Comparison of ENCODE assay signal across 11 mouse cellular contexts in the genomic region with DNA sequence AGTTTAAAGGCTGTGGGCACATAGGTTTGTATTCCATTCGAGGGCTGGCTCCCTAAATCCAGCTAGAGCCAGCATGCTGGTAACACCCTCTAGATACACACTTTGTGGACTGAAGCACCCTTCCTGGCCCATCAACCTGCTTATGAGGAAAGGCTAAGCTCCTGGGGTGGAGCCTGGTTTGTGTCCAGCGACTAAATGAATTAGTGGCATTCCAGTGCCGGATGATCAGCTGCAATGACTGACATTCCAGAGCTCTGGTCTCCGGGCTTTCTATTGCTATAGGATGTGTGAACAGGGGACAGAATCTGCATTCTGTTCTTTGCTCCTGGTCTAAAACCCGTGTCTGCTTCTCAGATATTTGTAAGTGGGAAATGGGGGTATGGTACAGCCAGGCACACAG. TPM values are rescaled to one million over a fixed set of nuclear protein-coding genes. Genes with fewer than 3 reads are reported as not detected.
A peak's percentile ranks its signal among the peaks of the same experiment; 100 is the strongest.
DNase-seq lines count a peak whose midpoint lies in the region; ATAC-seq and TF ChIP-seq lines count a peak whose summit lies in the region.
"Had no signal": no experiment of that assay in that cellular context is flagged by ENCODE, and none has a peak within 500 bp of the region (broad histone marks: within the 10 kb centered on the region; RNA-seq: fewer than 3 reads in every experiment).

No protein-coding gene starts in this region.

- in situ Hi-C loops in Patski (cut with MboI; ENCODE audit: low pct_unique_long_range_greater_than_20kb): no loop called here

- H3K4me2 ChIP-seq in heart, embryonic 16.5 days (ENCODE audit: low read depth, low read length): peak overlapping the region; percentile 48
- peak overlapping the region; percentile 2 for H3K4me2 ChIP-seq in hindbrain, embryonic 14.5 days (replicated peaks)

- no peak overlapping the region for H3K27ac ChIP-seq in heart, embryonic 16.5 days (ENCODE audit: low read length)
- 0 out of 2 replicates have a peak overlapping the region, but pooled peaks have one; percentile 0 for H3K27ac ChIP-seq in hindbrain, embryonic 14.5 days
- H3K27ac ChIP-seq: gastrocnemius, adult 2 months had no signal

- POLR2A ChIA-PET in Patski (lab: Charles Lee): interaction anchor here (0.7 kb wide), 1 partner anchor 87 kb away, joined by 3 read pairs; no protein-coding TSS in a partner anchor

- H3K4me1 ChIP-seq in heart, embryonic 16.5 days (ENCODE audit: control insufficient read depth, insufficient read depth, low read length): peaks cover 9% of the 10 kb centered on the region
- H3K4me1 ChIP-seq in hindbrain, embryonic 14.5 days (replicated peaks; ENCODE audit: control insufficient read depth, insufficient read depth, low read length): peaks cover 28% of the 10 kb centered on the region

- ATAC-seq in heart, embryonic 16.5 days (replicated peaks; ENCODE audit: extremely low read depth, insufficient read depth, low FRiP score): 0 out of 2 replicates have a peak, but pooled peaks have one; percentile 55
- ATAC-seq in Patski: peak; percentile 44
- ATAC-seq in hindbrain, embryonic 14.5 days (ENCODE audit: low FRiP score): no peak
- ATAC-seq in CD4-positive, CD25-positive, alpha-beta regulatory T cell, adult 4 months: no peak
- no peak for ATAC-seq in inflammation-experienced regulatory T-cells, adult 6 months

- no peaks in the 10 kb centered on the region for H3K9me3 ChIP-seq in heart, embryonic 16.5 days (replicated peaks; ENCODE audit: control insufficient read depth, low read length)
- H3K9me3 ChIP-seq in hindbrain, embryonic 14.5 days (ENCODE audit: control insufficient read depth, low read length): no peaks in the 10 kb centered on the region

- 16% methylated on average over 5 of the region's 5 CpGs for WGBS in heart, embryonic 16.5 days
- WGBS in hindbrain, embryonic 14.5 days: 38% methylated on average over 5 of the region's 5 CpGs

- TF ChIP-seq CTCF in Patski (IDR thresholded peaks at IDR 0.05): no peak

- CTCF ChIA-PET in Patski (lab: Charles Lee): no interaction called here

- peak overlapping the region; percentile 20; the same call in 1 of the 2 replicates for H3K9ac ChIP-seq in heart, embryonic 16.5 days (ENCODE audit: low read length)
- 0 out of 2 replicates have a peak overlapping the region, but pooled peaks have one; percentile 2 for H3K9ac ChIP-seq in hindbrain, embryonic 14.5 days

- DNase-seq in heart, adult 8-10 months (ENCODE audit: low spot score): no peak
- no peak for DNase-seq in Patski (ENCODE audit: low read depth, low spot score)
- no peak for DNase-seq in hindbrain, embryonic 14.5 days (ENCODE audit: low spot score)
- peak; percentile 47 for DNase-seq in mesoderm, embryonic 11.5 days (ENCODE audit: low read depth, low spot score)
- DNase-seq in retina, postnatal 1 day: no peak
- DNase-seq: adrenal gland, postnatal 25 days; cerebellum, postnatal 36 days; gastrocnemius, adult 2 months had no signal

- H3K4me3 ChIP-seq in heart, embryonic 16.5 days (ENCODE audit: low read length): no peak overlapping the region
- H3K4me3 ChIP-seq in hindbrain, embryonic 14.5 days (replicated peaks; ENCODE audit: low read length): no peak overlapping the region
- H3K4me3 ChIP-seq: gastrocnemius, adult 2 months had no signal

- H3K36me3 ChIP-seq in heart, embryonic 16.5 days (ENCODE audit: control insufficient read depth, insufficient read depth): no peaks in the 10 kb centered on the region
- no peaks in the 10 kb centered on the region for H3K36me3 ChIP-seq in hindbrain, embryonic 14.5 days (replicated peaks; ENCODE audit: control insufficient read depth, insufficient read depth)

- H3K27me3 ChIP-seq in heart, embryonic 16.5 days (ENCODE audit: control insufficient read depth, insufficient read depth, low read length): peaks cover 2% of the 10 kb centered on the region; the same call in 1 of the 2 replicates
- H3K27me3 ChIP-seq in Patski: peaks cover 12% of the 10 kb centered on the region
- H3K27me3 ChIP-seq in hindbrain, embryonic 14.5 days (ENCODE audit: control insufficient read depth, insufficient read depth, low read length): no peaks in the 10 kb centered on the region

RNA-seq across cellular contexts. Expression of a gene that starts 5.0 kb away (rescaled TPM):
- polyA plus RNA-seq in heart, embryonic 16.5 days (2015; fragmentation: Nextera tagmentation; extraction: Ambion mirVana): 1.3 and 1.4 TPM in 2 replicates
- total RNA-seq in heart, adult 8-10 months (2022): 1 to 10 TPM in 3 of 4 experiments, under 1 TPM in 1; 0.97 to 1.9 (median 1.5) TPM
- 3.9 TPM for polyA plus RNA-seq in Patski (2021)
- 347 and 386 TPM in 2 replicates for polyA plus RNA-seq in hindbrain, embryonic 14.5 days (2014; fragmentation: Nextera tagmentation; extraction: Ambion mirVana)
- polyA plus RNA-seq in CD4-positive, CD25-positive, alpha-beta regulatory T cell, adult 4 months (2017; shearing (Covaris generic)): not detected
- polyA plus RNA-seq in inflammation-experienced regulatory T-cells, adult 6 months (2017; shearing (Covaris generic)): not detected
- total RNA-seq: gastrocnemius, adult 2 months had no signal

RNA-seq across cellular contexts. Expression of a gene that starts 28.9 kb away (rescaled TPM):
- 0.07 and 0.11 TPM in 2 replicates for polyA plus RNA-seq in heart, embryonic 16.5 days (2015; fragmentation: Nextera tagmentation; extraction: Ambion mirVana)
- under 1 TPM in 1 of 4 experiments, not detected in 3; 0.09 TPM for total RNA-seq in heart, adult 8-10 months (2022)
- 1.9 TPM for polyA plus RNA-seq in Patski (2021)
- 0.12 TPM in 1 of 2 replicates, not detected in the other for polyA plus RNA-seq in hindbrain, embryonic 14.5 days (2014; fragmentation: Nextera tagmentation; extraction: Ambion mirVana)
- polyA plus RNA-seq in CD4-positive, CD25-positive, alpha-beta regulatory T cell, adult 4 months (2017; shearing (Covaris generic)): not detected
- polyA plus RNA-seq in inflammation-experienced regulatory T-cells, adult 6 months (2017; shearing (Covaris generic)): not detected
- total RNA-seq: adrenal gland, postnatal 25 days; gastrocnemius, adult 2 months had no signal

Comparison
In these comparisons a context has a peak if more than half of its experiments do, and no peak if none do; other contexts are left out.
1. ATAC-seq: peak in heart, embryonic 16.5 days (single experiment) and Patski (single experiment); none in hindbrain, embryonic 14.5 days (single experiment), CD4-positive, CD25-positive, alpha-beta regulatory T cell, adult 4 months (single experiment) and inflammation-experienced regulatory T-cells, adult 6 months (single experiment).
2. RNA of a gene that starts 5.0 kb away (polyA plus RNA-seq): 347 to 386 TPM in hindbrain, embryonic 14.5 days; 3.9 TPM in Patski (single experiment), 1.3 to 1.4 TPM in heart, embryonic 16.5 days, not detected in CD4-positive, CD25-positive, alpha-beta regulatory T cell, adult 4 months and not detected in inflammation-experienced regulatory T-cells, adult 6 months; every median in the first group is over 10 times any median in the second.